8 mouse cellular contexts compared by ENCODE assay signal in the genomic region with DNA sequence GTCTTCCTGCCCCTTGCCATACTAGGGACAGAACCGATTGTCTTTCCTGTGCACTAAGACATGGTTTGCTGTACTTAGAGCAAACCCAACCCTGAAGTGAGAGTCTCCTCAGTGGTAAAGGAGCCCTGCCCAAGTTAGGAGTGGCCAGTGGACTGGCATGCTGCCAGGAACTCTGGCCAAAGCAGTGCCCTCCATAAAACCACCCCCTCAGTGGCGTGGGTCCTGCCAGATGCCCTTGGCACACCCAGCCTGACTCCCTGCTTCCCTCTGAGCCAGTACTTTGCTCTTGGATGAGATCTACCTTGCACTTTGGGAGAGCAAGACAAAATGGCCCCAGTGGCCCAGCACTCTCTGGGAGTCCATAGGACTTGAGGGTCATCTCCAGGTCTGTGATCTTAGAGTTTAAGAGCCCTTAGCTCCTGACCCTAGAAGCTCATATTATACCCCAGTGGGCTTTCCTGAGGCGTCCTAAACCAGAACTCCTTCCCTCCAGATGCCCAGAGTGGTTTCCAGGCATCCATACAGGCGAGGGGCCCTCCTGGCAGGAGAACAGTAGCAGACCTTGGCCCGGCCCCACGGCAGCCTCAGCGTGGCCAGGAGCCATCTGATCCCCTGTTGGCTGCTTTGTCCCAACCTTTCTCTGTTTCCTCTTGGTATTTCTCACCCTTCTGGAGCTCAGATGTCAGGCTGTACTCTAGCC. TPM values are rescaled to one million over a fixed set of nuclear protein-coding genes. Genes with fewer than 3 reads are reported as not detected.
DNase-seq lines count a peak whose midpoint lies in the region; ATAC-seq and TF ChIP-seq lines count a peak whose summit lies in the region.

No protein-coding gene starts in this region.

- H3K9me3 ChIP-seq in hindbrain, postnatal 0 days (ENCODE audit: low read length) = no peaks in the 10 kb centered on the region
- no peaks in the 10 kb centered on the region for H3K9me3 ChIP-seq in lung, embryonic 15.5 days

- H3K27me3 ChIP-seq in hindbrain, postnatal 0 days (ENCODE audit: insufficient read depth, low read length) = no peaks in the 10 kb centered on the region
- no peaks in the 10 kb centered on the region for H3K27me3 ChIP-seq in lung, embryonic 15.5 days

- peaks cover 5% of the 10 kb centered on the region; the same call in 1 of the 2 replicates for H3K4me1 ChIP-seq in hindbrain, postnatal 0 days (ENCODE audit: insufficient read depth, low read length)
- H3K4me1 ChIP-seq in lung, embryonic 15.5 days = peaks cover 20% of the 10 kb centered on the region

- no peak overlapping the region for H3K4me3 ChIP-seq in hindbrain, postnatal 0 days (ENCODE audit: low read length)
- H3K4me3 ChIP-seq in lung, embryonic 15.5 days = no peak overlapping the region

- DNase-seq in adrenal gland, adult (ENCODE audit: inconsistent age in 2 of 2, low spot score in 1 of 2) = peak; percentile 66 to 81
- DNase-seq in adrenal gland, postnatal 4 days (ENCODE audit: low spot score in 2 of 2) = no peak
- DNase-seq in testis, postnatal 10 days (ENCODE audit: low spot score) = peak; percentile 68
- no peak for DNase-seq in testis, postnatal 14 days (ENCODE audit: low spot score)
- peak; percentile 62 for DNase-seq in hindbrain, postnatal 0 days (ENCODE audit: low spot score)

- no peak overlapping the region for H3K4me2 ChIP-seq in hindbrain, postnatal 0 days (ENCODE audit: low read depth, low read length)
- no peak overlapping the region for H3K4me2 ChIP-seq in lung, embryonic 15.5 days

- TF ChIP-seq CTCF in hindbrain, postnatal 0 days (IDR thresholded peaks at IDR 0.05; ENCODE audit: low read depth) = no peak

- peak overlapping the region; percentile 17; the same call in 1 of the 2 replicates for H3K27ac ChIP-seq in hindbrain, postnatal 0 days
- H3K27ac ChIP-seq in lung, embryonic 15.5 days = peak overlapping the region; percentile 56

- no peak overlapping the region for H3K9ac ChIP-seq in hindbrain, postnatal 0 days (replicated peaks; ENCODE audit: low read length)
- H3K9ac ChIP-seq in lung, embryonic 15.5 days = no peak overlapping the region

- WGBS in hindbrain, postnatal 0 days = 47% methylated on average over 7 of the region's 7 CpGs
- 54% methylated on average over 7 of the region's 7 CpGs for WGBS in lung, embryonic 15.5 days

- ATAC-seq in hindbrain, postnatal 0 days = peak; percentile 71
- no peak for ATAC-seq in lung, embryonic 15.5 days (ENCODE audit: borderline replicate concordance, extremely low read depth, low FRiP score, low TSS enrichment)
- ATAC-seq in megakaryocyte-erythroid progenitor cell, adult 5-6 weeks (replicated peaks; ENCODE audit: low FRiP score, low TSS enrichment, poor library complexity, severe bottlenecking) = no peak
- no peak for ATAC-seq in frontal cortex, adult (ENCODE audit: low TSS enrichment)

- peaks cover 30% of the 10 kb centered on the region for H3K36me3 ChIP-seq in hindbrain, postnatal 0 days (ENCODE audit: insufficient read depth, low read length)
- H3K36me3 ChIP-seq in lung, embryonic 15.5 days = peaks cover 6% of the 10 kb centered on the region; the same call in 1 of the 2 replicates

RNA-seq across cellular contexts. Expression of a gene that starts 13.8 kb away (rescaled TPM):
- total RNA-seq in adrenal gland, postnatal 4 days (2021) = not detected
- total RNA-seq in hindbrain, postnatal 0 days (2014; rRNA removed) = not detected in 2 replicates
- polyA plus RNA-seq in hindbrain, postnatal 0 days (2015; fragmentation: Nextera tagmentation; extraction: Ambion mirVana) = 0.23 TPM in 1 of 2 replicates, not detected in the other
- not detected in 2 replicates for polyA plus RNA-seq in lung, embryonic 15.5 days (2015; fragmentation: Nextera tagmentation; extraction: Ambion mirVana)
- not detected in 2 replicates for total RNA-seq in megakaryocyte-erythroid progenitor cell, adult 5-6 weeks (2014; fragmentation: Nextera tagmentation)
- not detected in 2 replicates for total RNA-seq in megakaryocyte-erythroid progenitor cell, adult 5-6 weeks (2017)

RNA-seq across cellular contexts. Expression of a gene that starts 51.1 kb away (rescaled TPM):
- total RNA-seq in adrenal gland, postnatal 4 days (2021) = 1 to 10 TPM in 1 of 2 experiments, under 1 TPM in 1; 0.31 to 2.5 TPM
- total RNA-seq in hindbrain, postnatal 0 days (2014; rRNA removed) = not detected in 2 replicates
- polyA plus RNA-seq in hindbrain, postnatal 0 days (2015; fragmentation: Nextera tagmentation; extraction: Ambion mirVana) = 0.05 and 0.09 TPM in 2 replicates
- 0.10 and 0.31 TPM in 2 replicates for polyA plus RNA-seq in lung, embryonic 15.5 days (2015; fragmentation: Nextera tagmentation; extraction: Ambion mirVana)
- not detected in 2 replicates for total RNA-seq in megakaryocyte-erythroid progenitor cell, adult 5-6 weeks (2014; fragmentation: Nextera tagmentation)
- total RNA-seq in megakaryocyte-erythroid progenitor cell, adult 5-6 weeks (2017) = not detected in 2 replicates

RNA-seq across cellular contexts. Expression of a gene that starts 59.5 kb away (rescaled TPM):
- 10 to 100 TPM; 42.3 to 47.3 TPM for total RNA-seq in adrenal gland, postnatal 4 days (2021)
- total RNA-seq in hindbrain, postnatal 0 days (2014; rRNA removed) = 14.8 and 15.8 TPM in 2 replicates
- 33.5 and 36.5 TPM in 2 replicates for polyA plus RNA-seq in hindbrain, postnatal 0 days (2015; fragmentation: Nextera tagmentation; extraction: Ambion mirVana)
- 13.0 and 15.7 TPM in 2 replicates for polyA plus RNA-seq in lung, embryonic 15.5 days (2015; fragmentation: Nextera tagmentation; extraction: Ambion mirVana)
- total RNA-seq in megakaryocyte-erythroid progenitor cell, adult 5-6 weeks (2014; fragmentation: Nextera tagmentation) = 0.24 and 0.42 TPM in 2 replicates
- total RNA-seq in megakaryocyte-erythroid progenitor cell, adult 5-6 weeks (2017) = 0.99 TPM in 1 of 2 replicates, not detected in the other

Comparison
In these comparisons a context has a peak if more than half of its experiments do, and no peak if none do; other contexts are left out.
1. DNase-seq: peak in adrenal gland, adult (2 of 2), testis, postnatal 10 days (single experiment) and hindbrain, postnatal 0 days (single experiment); none in adrenal gland, postnatal 4 days (0 of 2) and testis, postnatal 14 days (single experiment).